Mouse (Mus musculus) CH12.LX (cell line): ENCODE data around the gene Lrfn4. TPM values are rescaled to one million over a fixed set of nuclear protein-coding genes. Genes with fewer than 3 reads are reported as not detected.

Experiments
- DNase-seq: peaks from one replicate; pipeline ENCODE4 v3.0.0-alpha.2; 2013; ENCODE audit errors: extremely low read depth
- H3K27ac ChIP-seq: 2 replicates; pipeline ENCODE4 v1.5.1; 2012; ENCODE audit warnings: low read depth, mild to moderate bottlenecking, control low read depth, moderate library complexity; ENCODE audit not compliant: insufficient read depth
- H3K27me3 ChIP-seq: replicated peaks from 2 replicates; pipeline ENCODE3; 2012; ENCODE audit warnings: inconsistent platforms
- H3K36me3 ChIP-seq, 2 experiments: replicated peaks in 1 of 2; 2 replicates each; pipeline versions ENCODE3 to v1.6.1; 2012; ENCODE audit warnings: inconsistent platforms in 1 of 2, low read length in 1 of 2, mild to moderate bottlenecking in 1 of 2, mixed read lengths in 1 of 2, moderate library complexity in 1 of 2; ENCODE audit not compliant: control insufficient read depth in 1 of 2, insufficient read depth in 1 of 2
- H3K4me1 ChIP-seq, 2 experiments: 2 replicates each; pipeline ENCODE4 v1.6.1; 2012; ENCODE audit warnings: inconsistent platforms in 1 of 2, moderate library complexity in 1 of 2; ENCODE audit not compliant: insufficient read depth in 2 of 2, control insufficient read depth in 1 of 2
- H3K4me2 ChIP-seq: 2 replicates; pipeline ENCODE4 v1.6.1; 2012; ENCODE audit warnings: low read depth, mild to moderate bottlenecking, control low read depth; ENCODE audit not compliant: poor library complexity, insufficient read depth, severe bottlenecking
- H3K4me3 ChIP-seq, 3 experiments: fragments of 150-350 bp in 1 of 3; sonication (generic) in 1 of 3; replicated peaks in 1 of 3; 2 replicates each; pipeline versions ENCODE3 to v1.5.1; 2011 to 2012; ENCODE audit warnings: low read depth in 2 of 3, low read length in 2 of 3, mild to moderate bottlenecking in 2 of 3, moderate library complexity in 2 of 3, control low read depth in 1 of 3, improper control_type of control experiment in 1 of 3, inconsistent platforms in 1 of 3, mixed read lengths in 1 of 3; ENCODE audit not compliant: poor library complexity in 1 of 3
- H3K79me2 ChIP-seq: replicated peaks from 2 replicates; pipeline ENCODE4 v1.6.1; 2012; ENCODE audit warnings: mild to moderate bottlenecking, moderate library complexity; ENCODE audit not compliant: control insufficient read depth, poor library complexity, insufficient read depth, severe bottlenecking; ENCODE audit errors: extremely low read depth
- H3K9ac ChIP-seq: 2 replicates; pipeline ENCODE4 v1.6.1; 2012; ENCODE audit warnings: low read depth, mild to moderate bottlenecking, control low read depth, moderate library complexity; ENCODE audit not compliant: insufficient read depth
- H3K9me3 ChIP-seq: replicated peaks from 2 replicates; pipeline ENCODE3; 2012; ENCODE audit warnings: low read length, inconsistent platforms, mixed read lengths
- BHLHE40 ChIP-seq: IDR thresholded peaks from 2 replicates; pipeline ENCODE4 v1.6.1; 2011; ENCODE audit warnings: mild to moderate bottlenecking, low read depth, low read length, improper control_type of control experiment
- CHD2 ChIP-seq: IDR thresholded peaks from 2 replicates; pipeline ENCODE4 v1.6.1; 2011; ENCODE audit warnings: low read length, improper control_type of control experiment
- E2F4 ChIP-seq: IDR thresholded peaks from 2 replicates; pipeline ENCODE4 v1.6.1; 2011; ENCODE audit warnings: low read depth, low read length, improper control_type of control experiment; ENCODE audit not compliant: insufficient replicate concordance
- ELF1 ChIP-seq: IDR thresholded peaks from 2 replicates; pipeline ENCODE4 v1.6.1; 2014; ENCODE audit warnings: low read depth, mild to moderate bottlenecking, inconsistent platforms, low read length, improper control_type of control experiment
- EP300 ChIP-seq: IDR thresholded peaks from 2 replicates; pipeline ENCODE4 v1.6.1; 2011; ENCODE audit warnings: low read length, improper control_type of control experiment
- ETS1 ChIP-seq: conservative IDR thresholded peaks from 2 replicates; pipeline ENCODE4 v1.6.1; 2012; ENCODE audit warnings: low read depth, mild to moderate bottlenecking, inconsistent platforms, low read length, improper control_type of control experiment, moderate library complexity
- HCFC1 ChIP-seq: IDR thresholded peaks from 2 replicates; pipeline ENCODE4 v1.6.1; 2012; ENCODE audit warnings: low read depth, mild to moderate bottlenecking, inconsistent platforms, low read length, improper control_type of control experiment
- IRF4 ChIP-seq: IDR thresholded peaks from 2 replicates; pipeline ENCODE4 v1.6.1; 2014; ENCODE audit warnings: low read depth, mild to moderate bottlenecking, inconsistent platforms, low read length, improper control_type of control experiment
- MAFK ChIP-seq: IDR thresholded peaks from 2 replicates; pipeline ENCODE4 v1.6.1; 2011; ENCODE audit warnings: low read length, improper control_type of control experiment; ENCODE audit not compliant: insufficient replicate concordance
- MAZ ChIP-seq: IDR thresholded peaks from 2 replicates; pipeline ENCODE4 v1.6.1; 2012; ENCODE audit warnings: low read depth, mild to moderate bottlenecking, inconsistent platforms, low read length, improper control_type of control experiment, moderate library complexity
- MEF2A ChIP-seq: IDR thresholded peaks from 2 replicates; pipeline ENCODE4 v1.6.1; 2014; ENCODE audit warnings: low read depth, mild to moderate bottlenecking, inconsistent platforms, low read length, improper control_type of control experiment, borderline replicate concordance
- NRF1 ChIP-seq: IDR thresholded peaks from 2 replicates; pipeline ENCODE4 v1.6.1; 2014; ENCODE audit warnings: low read depth, mild to moderate bottlenecking, inconsistent platforms, low read length, improper control_type of control experiment, moderate library complexity
- PAX5 ChIP-seq: IDR thresholded peaks from 2 replicates; pipeline ENCODE4 v1.6.1; 2012; ENCODE audit warnings: low read length, inconsistent platforms, mixed read lengths
- POLR2A ChIP-seq: IDR thresholded peaks from 2 replicates; pipeline ENCODE4 v1.6.1; 2011; ENCODE audit warnings: low read depth, mild to moderate bottlenecking, improper control_type of control experiment, low read length
- POLR2AphosphoS2 ChIP-seq: IDR thresholded peaks from 2 replicates; pipeline ENCODE4 v1.6.1; 2011; ENCODE audit warnings: low read depth, low read length, improper control_type of control experiment
- RAD21 ChIP-seq: IDR thresholded peaks from 2 replicates; pipeline ENCODE4 v1.6.1; 2011; ENCODE audit warnings: low read depth, mild to moderate bottlenecking, low read length, improper control_type of control experiment, moderate library complexity
- SIN3A ChIP-seq: IDR thresholded peaks from 2 replicates; pipeline ENCODE4 v1.6.1; 2012; ENCODE audit warnings: low read length, improper control_type of control experiment, inconsistent platforms
- TBP ChIP-seq: conservative IDR thresholded peaks from 2 replicates; pipeline ENCODE4 v1.6.1; 2011; ENCODE audit warnings: low read depth, low read length, improper control_type of control experiment
- UBTF ChIP-seq: IDR thresholded peaks from 2 replicates; pipeline ENCODE4 v1.6.1; 2012; ENCODE audit warnings: low read depth, mild to moderate bottlenecking, inconsistent platforms, low read length, improper control_type of control experiment, moderate library complexity
- USF2 ChIP-seq: conservative IDR thresholded peaks from 2 replicates; pipeline ENCODE4 v1.6.1; 2011; ENCODE audit warnings: low read depth, low read length, improper control_type of control experiment
- ZC3H11A ChIP-seq: IDR thresholded peaks from 2 replicates; pipeline ENCODE4 v1.6.1; 2012; ENCODE audit warnings: low read depth, mild to moderate bottlenecking, inconsistent platforms, low read length, improper control_type of control experiment
- ZKSCAN1 ChIP-seq: IDR thresholded peaks from 2 replicates; pipeline ENCODE4 v1.6.1; 2012; ENCODE audit warnings: low read depth, inconsistent platforms, low read length, improper control_type of control experiment, borderline replicate concordance
- dilution Hi-C: fragments of 300-500 bp; cut with MboI; formaldehyde crosslinking; loops from 2 replicates; pipeline ENCODE4 v1.14.3; 2020; ENCODE audit warnings: low sequenced_read_pairs; ENCODE audit not compliant: extremely low pct_unique_long_range_greater_than_20kb, extremely low pct_ligation_motif_present
- in situ Hi-C: fragments of 300-500 bp; cut with MboI; formaldehyde crosslinking; loops from 3 replicates; pipeline ENCODE4 v1.14.3; 2019; ENCODE audit warnings: low sequenced_read_pairs, low pct_ligation_motif_present, low pct_unique_long_range_greater_than_20kb, mixed read lengths
- polyA plus RNA-seq: library from polyadenylated mRNA; unstranded; fragments of >175 nt; gene quantifications from 2 replicates; pipeline ENCODE4 v1.2.1, GENCODE M21; 2012; ENCODE audit warnings: low read depth; ENCODE audit not compliant: insufficient read length
- total RNA-seq, 2 experiments: library from RNA; depleted of rRNA; stranded (reverse); fragments of 300-350 nt in 1 of 2; fragments of >200 nt in 1 of 2; gene quantifications; 2 replicates each; pipeline ENCODE4 v1.2.3; 2012 to 2014

Lrfn4 gene
- total and polyA plus RNA-seq, 3 experiments, result 0.75 to 2.3 (median 1.9) TPM

GRCm38 (mm10) chr19:4618183-4618582 lies 2.7 kb upstream of the Lrfn4 start:
- no peak overlapping the region for H3K27ac ChIP-seq
- TF ChIP-seq SIN3A (no peak), IRF4 (no peak), UBTF (no peak), TBP (no peak), ZC3H11A (no peak), POLR2A (no peak), POLR2AphosphoS2 (no peak), NRF1 (no peak), BHLHE40 (no peak), MAZ (no peak)
- TF ChIP-seq, all 38 proteins: peak for 0
- in situ Hi-C loops, result no loop called here
- Histone ChIP-seq H3K79me2 (no peaks in the 10 kb centered on the region), H3K4me3 (no peak overlapping the region), H3K9ac (no peak overlapping the region), H3K27me3 (no peaks in the 10 kb centered on the region), H3K9me3 (no peaks in the 10 kb centered on the region), H3K4me2 (no peak overlapping the region), H3K4me1 (peaks cover 3 to 17% of the 10 kb centered on the region in 2 experiments; a peak in 2 of 4 replicates), H3K36me3 (peaks cover 21 to 64% of the 10 kb centered on the region in 2 experiments)
- no peak for DNase-seq
- dilution Hi-C loops, result no loop called here

- no peaks in the 10 kb centered on the region for H3K27me3 ChIP-seq
- H3K4me3 ChIP-seq, result no peak overlapping the region
- no peak overlapping the region for H3K9ac ChIP-seq
- no peak overlapping the region for H3K27ac ChIP-seq
- H3K4me1 ChIP-seq, result peaks cover 3 to 17% of the 10 kb centered on the region in 2 experiments; a peak in 2 of 4 replicates
- no peaks in the 10 kb centered on the region for H3K79me2 ChIP-seq
- dilution Hi-C loops, result no loop called here
- H3K36me3 ChIP-seq, result peaks cover 9 to 61% of the 10 kb centered on the region in 2 experiments
- in situ Hi-C loops, result no loop called here
- DNase-seq, result no peak
- no peak for TF ChIP-seq ETS1
- H3K4me2 ChIP-seq, result no peak overlapping the region
- H3K9me3 ChIP-seq, result no peaks in the 10 kb centered on the region
Observed at GRCm38 (mm10) chr19:4616546-4616945, 1.1 kb upstream of the Lrfn4 start.

GRCm38 (mm10) chr19:4614305-4615150 lies 939 bp downstream of the Lrfn4 start:
- Histone ChIP-seq H3K79me2 (no peaks in the 10 kb centered on the region), H3K9ac (peak overlapping the region; percentile 41), H3K27me3 (no peaks in the 10 kb centered on the region), H3K4me2 (peak overlapping the region; percentile 78), H3K4me3 (peak overlapping the region in 2 of 3 experiments; percentile 52 to 58), H3K36me3 (peaks cover 0 to 50% of the 10 kb centered on the region in 2 experiments), H3K9me3 (no peaks in the 10 kb centered on the region), H3K27ac (no peak overlapping the region), H3K4me1 (peaks cover 0 to 5% of the 10 kb centered on the region in 2 experiments; a peak in 2 of 4 replicates)
- in situ Hi-C loops (no loop called here), dilution Hi-C loops (no loop called here)
- DNase-seq, result no peak
- no peak for TF ChIP-seq POLR2AphosphoS2
- no peak for TF ChIP-seq E2F4
- TF ChIP-seq IRF4, result no peak
- TF ChIP-seq USF2, result no peak
- no peak for TF ChIP-seq HCFC1
- TF ChIP-seq MEF2A, result no peak
- no peak for TF ChIP-seq ZC3H11A
- TF ChIP-seq MAFK, result no peak
- no peak for TF ChIP-seq TBP
- TF ChIP-seq CHD2, result no peak
- no peak for TF ChIP-seq ELF1
- TF ChIP-seq ETS1, result no peak
- TF ChIP-seq BHLHE40, result no peak
- TF ChIP-seq NRF1, result no peak
- no peak for TF ChIP-seq ZKSCAN1
- no peak for TF ChIP-seq MAZ
- no peak for TF ChIP-seq PAX5
- no peak for TF ChIP-seq UBTF
- no peak for TF ChIP-seq RAD21
- no peak for TF ChIP-seq EP300
